Mouse (Mus musculus): ENCODE measurements around the gene Gm28230.

DNA sequence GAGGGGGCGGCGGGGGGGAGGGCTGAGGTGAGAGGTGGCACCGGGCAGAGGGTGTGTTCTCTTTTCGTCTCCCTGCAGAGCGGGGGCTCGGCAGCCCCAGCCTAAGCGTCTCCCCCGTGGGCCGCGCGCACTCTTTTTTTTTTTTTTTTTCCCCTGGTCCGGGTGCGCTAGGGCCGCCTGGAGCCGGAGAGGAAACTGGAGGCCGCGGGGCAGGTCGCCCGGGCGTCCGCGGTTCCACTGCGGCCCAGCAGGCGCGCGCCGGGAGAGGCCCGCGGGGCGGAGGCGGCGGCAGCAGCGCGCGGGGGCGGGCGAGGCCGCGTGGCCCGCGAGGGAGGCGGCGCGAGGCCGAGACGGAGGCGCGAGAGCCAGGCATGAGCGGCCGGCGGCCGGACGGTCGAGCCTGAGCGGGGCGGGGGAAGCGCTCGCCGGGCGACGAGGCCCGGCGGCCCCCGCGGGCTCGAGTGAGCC, 21.5 kb upstream of the Gm28230 start:
- TF ChIP-seq POLR2A (IDR thresholded peaks at IDR 0.05; ENCODE audit: borderline replicate concordance, control insufficient read depth, low read depth, low read length) (no peak), CTCF (IDR thresholded peaks at IDR 0.05; ENCODE audit: control insufficient read depth, insufficient read depth, low read length) (no peak)
